Mouse (Mus musculus): ENCODE results near the gene Zfp462. TPM values are rescaled to one million over a fixed set of nuclear protein-coding genes. Genes with fewer than 3 reads are reported as not detected.

Zfp462 gene
- polyA plus RNA-seq, 1 experiment from 2014 or later: 1.1 TPM

- H3K4me2 ChIP-seq (replicated peaks; ENCODE audit: low read depth): no peak overlapping the region
- no peak overlapping the region for H3K4me3 ChIP-seq (ENCODE audit: low read depth, low read length)
- H3K27me3 ChIP-seq (replicated peaks; ENCODE audit: control insufficient read depth, insufficient read depth, low read length): no peaks in the 10 kb centered on the region
- H3K4me1 ChIP-seq (replicated peaks; ENCODE audit: control insufficient read depth, insufficient read depth, low read length): no peaks in the 10 kb centered on the region
- no peak for TF ChIP-seq CTCF (IDR thresholded peaks at IDR 0.05; ENCODE audit: low read depth)
- H3K27ac ChIP-seq (ENCODE audit: low read depth, low read length): no peak overlapping the region
- H3K36me3 ChIP-seq (ENCODE audit: control insufficient read depth, insufficient read depth): no peaks in the 10 kb centered on the region
- H3K9me3 ChIP-seq (ENCODE audit: control insufficient read depth): no peaks in the 10 kb centered on the region
- WGBS: 61% methylated on average over 2 of the region's 2 CpGs
- H3K9ac ChIP-seq (ENCODE audit: low read depth, low read length): no peak overlapping the region
- no peak for ATAC-seq
Observed at GRCm38 (mm10) chr4:55121126-55121525, 176.3 kb downstream of the Zfp462 start.

GRCm38 (mm10) chr4:55121952-55122351, 177.1 kb downstream of the Zfp462 start:
- H3K9me3 ChIP-seq (ENCODE audit: control insufficient read depth): no peaks in the 10 kb centered on the region
- ATAC-seq: no peak

GRCm38 (mm10) chr4:55124126-55124525, 179.3 kb downstream of the Zfp462 start:
- H3K27me3 ChIP-seq (replicated peaks; ENCODE audit: control insufficient read depth, insufficient read depth, low read length): no peaks in the 10 kb centered on the region
- H3K4me3 ChIP-seq (ENCODE audit: low read depth, low read length): no peak overlapping the region
- no peaks in the 10 kb centered on the region for H3K4me1 ChIP-seq (replicated peaks; ENCODE audit: control insufficient read depth, insufficient read depth, low read length)
- no peak for TF ChIP-seq CTCF (IDR thresholded peaks at IDR 0.05; ENCODE audit: low read depth)
- H3K9ac ChIP-seq (ENCODE audit: low read depth, low read length): no peak overlapping the region
- no peak overlapping the region for H3K4me2 ChIP-seq (replicated peaks; ENCODE audit: low read depth)
- no peaks in the 10 kb centered on the region for H3K36me3 ChIP-seq (ENCODE audit: control insufficient read depth, insufficient read depth)
- no peak for ATAC-seq
- no peaks in the 10 kb centered on the region for H3K9me3 ChIP-seq (ENCODE audit: control insufficient read depth)
- 80% methylated on average over 3 of the region's 3 CpGs for WGBS
- no peak overlapping the region for H3K27ac ChIP-seq (ENCODE audit: low read depth, low read length)

More at GRCm38 (mm10) chr4:55121952-55122351, 177.1 kb downstream of the Zfp462 start:
- Histone ChIP-seq H3K4me1 (replicated peaks; ENCODE audit: control insufficient read depth, insufficient read depth, low read length) (no peaks in the 10 kb centered on the region), H3K36me3 (ENCODE audit: control insufficient read depth, insufficient read depth) (no peaks in the 10 kb centered on the region), H3K4me3 (ENCODE audit: low read depth, low read length) (no peak overlapping the region), H3K27ac (ENCODE audit: low read depth, low read length) (no peak overlapping the region), H3K4me2 (replicated peaks; ENCODE audit: low read depth) (no peak overlapping the region), H3K27me3 (replicated peaks; ENCODE audit: control insufficient read depth, insufficient read depth, low read length) (no peaks in the 10 kb centered on the region), H3K9ac (ENCODE audit: low read depth, low read length) (no peak overlapping the region)
- TF ChIP-seq CTCF (IDR thresholded peaks at IDR 0.05; ENCODE audit: low read depth): 0 out of 2 replicates have a peak, but pooled peaks have one; percentile 1
- 66% methylated on average over 6 of the region's 6 CpGs for WGBS

- WGBS: 56% methylated on average over 11 of the region's 11 CpGs
Observed at GRCm38 (mm10) chr4:55125048-55125737, 180.3 kb downstream of the Zfp462 start.

GRCm38 (mm10) chr4:55125738-55126054, 180.8 kb downstream of the Zfp462 start:
- no peak overlapping the region for H3K27ac ChIP-seq (ENCODE audit: low read depth, low read length)
- 46% methylated on average over 4 of the region's 4 CpGs for WGBS
- TF ChIP-seq CTCF (IDR thresholded peaks at IDR 0.05; ENCODE audit: low read depth): no peak

More at GRCm38 (mm10) chr4:55125048-55125737, 180.3 kb downstream of the Zfp462 start:
- peak overlapping the region; percentile 37; the same call in 1 of the 2 replicates for H3K4me2 ChIP-seq (replicated peaks; ENCODE audit: low read depth)
- TF ChIP-seq CTCF (IDR thresholded peaks at IDR 0.05; ENCODE audit: low read depth): no peak
- H3K27me3 ChIP-seq (replicated peaks; ENCODE audit: control insufficient read depth, insufficient read depth, low read length): no peaks in the 10 kb centered on the region
- no peaks in the 10 kb centered on the region for H3K36me3 ChIP-seq (ENCODE audit: control insufficient read depth, insufficient read depth)
- no peak for ATAC-seq
- no peaks in the 10 kb centered on the region for H3K9me3 ChIP-seq (ENCODE audit: control insufficient read depth)
- no peak overlapping the region for H3K27ac ChIP-seq (ENCODE audit: low read depth, low read length)
- no peak overlapping the region for H3K9ac ChIP-seq (ENCODE audit: low read depth, low read length)
- H3K4me3 ChIP-seq (ENCODE audit: low read depth, low read length): no peak overlapping the region
- no peaks in the 10 kb centered on the region for H3K4me1 ChIP-seq (replicated peaks; ENCODE audit: control insufficient read depth, insufficient read depth, low read length)

GRCm38 (mm10) chr4:55127228-55127901, 182.5 kb downstream of the Zfp462 start:
- no peaks in the 10 kb centered on the region for H3K36me3 ChIP-seq (ENCODE audit: control insufficient read depth, insufficient read depth)
- H3K9ac ChIP-seq (ENCODE audit: low read depth, low read length): no peak overlapping the region
- no peaks in the 10 kb centered on the region for H3K27me3 ChIP-seq (replicated peaks; ENCODE audit: control insufficient read depth, insufficient read depth, low read length)
- H3K4me2 ChIP-seq (replicated peaks; ENCODE audit: low read depth): no peak overlapping the region
- no peaks in the 10 kb centered on the region for H3K4me1 ChIP-seq (replicated peaks; ENCODE audit: control insufficient read depth, insufficient read depth, low read length)
- H3K9me3 ChIP-seq (ENCODE audit: control insufficient read depth): no peaks in the 10 kb centered on the region
- H3K4me3 ChIP-seq (ENCODE audit: low read depth, low read length): no peak overlapping the region
- TF ChIP-seq CTCF (IDR thresholded peaks at IDR 0.05; ENCODE audit: low read depth): no peak
- 52% methylated on average over 9 of the region's 9 CpGs for WGBS
- ATAC-seq: peak; percentile 86
- 0 out of 2 replicates have a peak overlapping the region, but pooled peaks have one; percentile 15 for H3K27ac ChIP-seq (ENCODE audit: low read depth, low read length)

More at GRCm38 (mm10) chr4:55125738-55126054, 180.8 kb downstream of the Zfp462 start:
- Histone ChIP-seq H3K4me3 (ENCODE audit: low read depth, low read length) (no peak overlapping the region), H3K4me2 (replicated peaks; ENCODE audit: low read depth) (peak overlapping the region; percentile 37; the same call in 1 of the 2 replicates), H3K9ac (ENCODE audit: low read depth, low read length) (no peak overlapping the region), H3K4me1 (replicated peaks; ENCODE audit: control insufficient read depth, insufficient read depth, low read length) (no peaks in the 10 kb centered on the region), H3K9me3 (ENCODE audit: control insufficient read depth) (no peaks in the 10 kb centered on the region), H3K27me3 (replicated peaks; ENCODE audit: control insufficient read depth, insufficient read depth, low read length) (no peaks in the 10 kb centered on the region), H3K36me3 (ENCODE audit: control insufficient read depth, insufficient read depth) (no peaks in the 10 kb centered on the region)
- ATAC-seq: no peak

All from intestine, postnatal 0 days (tissue).